Mouse (Mus musculus) heart, embryonic 10.5 days (tissue): ENCODE measurements at regions not wholly inside any gene's neighbourhood (a gene's known extent, or its start where the extent isn't known, plus 50 kb on each side); places are given as distances from the start of the nearest gene placed in this dataset.

Source experiments
- DNase-seq: peaks from one replicate; pipeline ENCODE4 v3.0.0-alpha.2; 2017; ENCODE audit warnings: low spot score
- H3K27ac ChIP-seq: fragments of 300-500 bp; sonication (generic); 2 replicates; pipeline ENCODE4 v1.5.1; 2016; ENCODE audit warnings: mild to moderate bottlenecking
- H3K27me3 ChIP-seq: fragments of 300-500 bp; sonication (generic); 2 replicates; pipeline ENCODE4 v1.6.1; 2016; ENCODE audit warnings: mild to moderate bottlenecking; ENCODE audit not compliant: poor library complexity, insufficient read depth, severe bottlenecking
- H3K36me3 ChIP-seq: fragments of 300-500 bp; sonication (generic); 2 replicates; pipeline ENCODE4 v1.6.1; 2016; ENCODE audit warnings: mild to moderate bottlenecking, moderate library complexity
- H3K4me1 ChIP-seq: fragments of 300-500 bp; sonication (generic); 2 replicates; pipeline ENCODE4 v1.6.1; 2016; ENCODE audit warnings: mild to moderate bottlenecking
- H3K4me3 ChIP-seq: fragments of 300-500 bp; sonication (generic); 2 replicates; pipeline ENCODE4 v1.5.1; 2016; ENCODE audit warnings: mild to moderate bottlenecking, moderate library complexity
- H3K9me3 ChIP-seq: fragments of 300-500 bp; sonication (generic); 2 replicates; pipeline ENCODE4 v1.6.1; 2016; ENCODE audit warnings: mild to moderate bottlenecking, moderate library complexity
- WGBS: fragments of 180-500 bp; shearing (Covaris S2); methylation state at CpG from one replicate; pipeline ENCODE4 v1.1.7; 2016; 5-methylcytosine and 5-hydroxymethylcytosine counted together

DNA sequence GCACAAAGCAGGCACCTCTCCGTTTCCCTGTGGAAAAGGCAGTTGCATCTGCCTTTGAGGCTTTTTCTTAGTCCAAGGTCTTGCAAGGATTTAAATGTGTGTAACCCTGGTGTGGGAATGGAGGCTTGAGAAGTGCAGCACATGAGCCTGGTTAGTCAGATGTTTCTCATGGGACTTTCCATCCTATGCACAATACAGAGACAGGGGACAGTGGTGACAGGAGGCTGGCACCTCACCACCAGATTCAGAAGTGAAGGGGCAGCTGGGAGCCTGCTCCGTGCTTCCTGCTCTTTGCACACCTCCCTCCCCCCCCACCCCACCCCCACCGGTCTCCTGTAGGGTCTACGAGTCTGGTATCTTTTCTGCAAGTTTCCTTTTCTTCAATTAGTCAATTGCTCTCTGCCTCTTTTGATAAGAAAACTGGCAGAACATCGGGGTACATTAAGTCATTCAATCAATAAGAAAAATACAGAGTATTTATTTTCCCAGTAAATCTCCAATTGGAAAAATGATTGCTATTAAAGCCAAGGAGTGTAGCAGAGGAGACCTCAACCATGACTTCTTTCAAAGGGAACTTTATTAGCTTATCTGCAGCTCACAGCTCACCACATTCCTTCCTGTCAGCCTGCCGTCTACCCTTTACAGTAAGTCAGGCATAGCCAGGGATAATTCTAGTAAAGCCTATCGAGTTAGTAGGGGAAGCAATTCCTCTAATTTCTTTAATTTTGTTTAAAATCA lies 68.1 kb upstream of the Dph5 start:
- H3K4me3 ChIP-seq = peak overlapping the region; percentile 9; the same call in 1 of the 2 replicates
- peaks cover 63% of the 10 kb centered on the region for H3K4me1 ChIP-seq
- no peaks in the 10 kb centered on the region for H3K36me3 ChIP-seq
- peak; percentile 82 for DNase-seq
- 11% methylated on average over 7 of the region's 7 CpGs for WGBS
- H3K27ac ChIP-seq = peak overlapping the region; percentile 84
- no peaks in the 10 kb centered on the region for H3K27me3 ChIP-seq
- no peaks in the 10 kb centered on the region for H3K9me3 ChIP-seq

DNA sequence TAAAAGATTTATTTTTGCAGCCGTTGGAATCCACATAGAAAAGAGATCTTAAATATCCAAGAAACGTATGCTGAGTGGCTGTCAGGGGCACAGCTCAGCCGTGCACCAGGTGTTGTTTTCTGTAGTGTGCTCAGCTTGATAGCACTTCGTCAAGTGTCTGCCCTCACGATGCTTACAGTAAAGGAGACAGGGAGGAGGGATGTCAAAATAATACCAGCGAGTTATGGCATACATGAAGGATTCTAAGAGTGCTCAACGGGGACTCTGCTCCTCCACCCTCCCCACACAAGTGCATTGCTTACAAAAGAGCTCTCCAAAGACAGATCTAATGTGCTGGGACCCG lies 67.5 kb upstream of the Dph5 start:
- WGBS = 18% methylated on average over 8 of the region's 8 CpGs
- Histone ChIP-seq H3K27me3 (no peaks in the 10 kb centered on the region), H3K27ac (peak overlapping the region; percentile 84), H3K4me3 (peak overlapping the region; percentile 9), H3K36me3 (no peaks in the 10 kb centered on the region), H3K9me3 (no peaks in the 10 kb centered on the region), H3K4me1 (peaks cover 58% of the 10 kb centered on the region)
- DNase-seq = no peak

DNA sequence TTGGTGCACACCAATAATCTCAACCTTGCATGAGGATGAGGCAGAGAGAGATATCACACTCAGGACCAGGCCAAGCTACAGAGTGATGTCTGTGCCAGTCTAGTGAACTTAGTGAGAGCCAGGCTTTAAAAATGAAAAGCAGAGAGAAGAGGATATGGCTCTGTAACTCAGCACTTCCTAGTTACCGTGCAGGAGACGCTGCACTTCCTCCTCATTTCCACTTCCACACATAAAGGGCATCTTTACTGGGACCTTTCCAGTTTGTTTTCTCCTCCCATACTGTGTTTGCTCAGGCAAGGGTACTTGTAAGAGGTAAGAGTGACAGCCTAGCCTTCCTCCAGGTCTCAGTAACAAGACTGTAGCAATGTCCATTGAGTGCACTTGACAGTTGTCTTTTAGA lies 66.0 kb upstream of the Dph5 start:
- 73% methylated on average over 2 of the region's 2 CpGs for WGBS
- no peak for DNase-seq
- 0 out of 2 replicates have a peak overlapping the region, but pooled peaks have one; percentile 29 for H3K27ac ChIP-seq

DNA sequence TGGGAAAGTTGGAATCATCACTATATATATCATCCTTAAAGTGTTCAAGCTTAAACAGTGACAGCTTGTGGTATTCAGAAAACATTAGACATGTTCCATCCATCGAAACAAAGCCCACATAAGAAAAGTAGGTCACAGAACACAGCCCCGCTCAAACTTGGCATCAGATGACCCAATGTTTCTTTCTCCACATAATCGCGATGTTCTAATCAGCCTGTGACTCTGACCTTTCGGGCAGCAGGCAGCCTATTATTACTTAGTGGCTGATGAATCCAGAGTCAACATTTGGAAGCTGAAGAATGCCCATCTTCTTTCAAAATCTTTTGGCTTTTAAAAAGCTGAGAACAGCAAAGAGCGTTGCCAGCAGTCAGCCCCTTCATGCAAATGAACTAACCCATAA lies 65.1 kb upstream of the Dph5 start:
- no peak overlapping the region for H3K27ac ChIP-seq
- WGBS = 79% methylated on average over 6 of the region's 6 CpGs
- H3K4me3 ChIP-seq = no peak overlapping the region
- DNase-seq = no peak
- H3K27me3 ChIP-seq = no peaks in the 10 kb centered on the region
- no peaks in the 10 kb centered on the region for H3K36me3 ChIP-seq
- peaks cover 41% of the 10 kb centered on the region for H3K4me1 ChIP-seq
- no peaks in the 10 kb centered on the region for H3K9me3 ChIP-seq

More for the DNA sequence above, 66.0 kb upstream of the Dph5 start:
- H3K9me3 ChIP-seq = no peaks in the 10 kb centered on the region
- no peaks in the 10 kb centered on the region for H3K36me3 ChIP-seq
- H3K4me1 ChIP-seq = peaks cover 43% of the 10 kb centered on the region
- H3K4me3 ChIP-seq = no peak overlapping the region
- H3K27me3 ChIP-seq = no peaks in the 10 kb centered on the region

DNA sequence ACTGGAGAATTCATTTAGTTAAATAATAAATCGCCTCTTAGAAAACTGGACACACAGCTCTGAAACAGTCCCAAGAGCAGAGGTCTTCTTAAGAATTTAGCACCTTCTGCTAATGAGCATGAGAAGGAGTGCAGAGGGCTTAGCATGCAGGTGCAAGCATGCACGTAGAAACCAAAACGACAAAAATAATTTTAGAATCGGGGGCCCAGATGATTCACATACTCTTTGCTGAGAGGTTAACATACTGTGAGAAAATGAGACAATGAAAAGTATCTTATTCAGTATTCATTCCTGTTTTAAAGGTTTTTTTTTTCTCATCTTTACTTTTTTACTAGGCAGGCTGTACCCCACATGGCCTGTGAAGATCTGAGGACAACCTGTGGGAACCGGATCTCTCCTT lies 63.9 kb upstream of the Dph5 start:
- Histone ChIP-seq H3K27ac (no peak overlapping the region), H3K9me3 (no peaks in the 10 kb centered on the region)
- 86% methylated on average over 5 of the region's 5 CpGs for WGBS

DNA sequence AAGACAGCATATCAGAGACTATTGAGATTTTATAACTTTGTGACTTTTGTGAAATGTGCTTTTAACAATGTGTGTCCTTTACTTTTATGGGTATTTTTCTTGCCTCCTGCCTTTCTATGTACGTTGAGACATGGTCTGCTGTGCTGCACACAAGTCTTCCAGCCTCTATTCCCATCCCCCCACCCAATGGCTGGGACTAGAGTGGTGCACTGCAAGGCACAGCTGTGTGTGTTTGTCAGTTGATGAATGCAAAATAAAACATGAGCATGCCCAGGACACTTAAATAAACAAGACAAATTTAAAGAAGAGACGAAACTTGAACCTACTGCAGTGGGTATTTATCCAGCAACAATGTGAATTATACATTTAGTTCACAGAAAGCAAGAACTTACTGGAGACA lies 62.8 kb upstream of the Dph5 start:
- 50% methylated on average over 2 of the region's 2 CpGs for WGBS

More for the DNA sequence above, 63.9 kb upstream of the Dph5 start:
- H3K27me3 ChIP-seq = no peaks in the 10 kb centered on the region
- DNase-seq = no peak
- peaks cover 30% of the 10 kb centered on the region for H3K4me1 ChIP-seq
- H3K36me3 ChIP-seq = no peaks in the 10 kb centered on the region
- H3K4me3 ChIP-seq = no peak overlapping the region

DNA sequence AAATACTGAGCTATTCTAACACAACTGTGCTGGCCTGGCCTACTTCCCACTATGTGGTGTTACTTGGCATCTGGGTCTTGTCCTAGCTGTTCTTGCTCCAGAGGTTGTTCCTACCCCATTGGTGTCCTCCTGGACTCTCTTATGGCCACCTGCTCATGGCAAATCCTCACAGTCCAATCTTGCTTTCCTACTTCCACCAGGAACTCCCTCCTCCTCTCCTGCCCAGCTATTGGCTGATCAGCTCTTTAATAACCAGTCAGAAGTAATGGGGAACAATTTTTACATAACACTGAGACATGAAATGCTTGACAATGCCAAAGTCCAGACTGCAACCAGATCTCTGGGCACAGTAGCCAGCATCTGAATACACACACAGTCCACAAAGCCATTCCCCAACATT lies 52.3 kb upstream of the Dph5 start:
- no peaks in the 10 kb centered on the region for H3K9me3 ChIP-seq
- no peak overlapping the region for H3K27ac ChIP-seq
- DNase-seq = no peak
- H3K4me1 ChIP-seq = no peaks in the 10 kb centered on the region
- no peaks in the 10 kb centered on the region for H3K27me3 ChIP-seq
- no peak overlapping the region for H3K4me3 ChIP-seq
- H3K36me3 ChIP-seq = no peaks in the 10 kb centered on the region

More for the DNA sequence above, 62.8 kb upstream of the Dph5 start:
- Histone ChIP-seq H3K36me3 (no peaks in the 10 kb centered on the region), H3K27me3 (no peaks in the 10 kb centered on the region), H3K9me3 (no peaks in the 10 kb centered on the region), H3K27ac (no peak overlapping the region), H3K4me1 (peaks cover 20% of the 10 kb centered on the region), H3K4me3 (no peak overlapping the region)
- no peak for DNase-seq

DNA sequence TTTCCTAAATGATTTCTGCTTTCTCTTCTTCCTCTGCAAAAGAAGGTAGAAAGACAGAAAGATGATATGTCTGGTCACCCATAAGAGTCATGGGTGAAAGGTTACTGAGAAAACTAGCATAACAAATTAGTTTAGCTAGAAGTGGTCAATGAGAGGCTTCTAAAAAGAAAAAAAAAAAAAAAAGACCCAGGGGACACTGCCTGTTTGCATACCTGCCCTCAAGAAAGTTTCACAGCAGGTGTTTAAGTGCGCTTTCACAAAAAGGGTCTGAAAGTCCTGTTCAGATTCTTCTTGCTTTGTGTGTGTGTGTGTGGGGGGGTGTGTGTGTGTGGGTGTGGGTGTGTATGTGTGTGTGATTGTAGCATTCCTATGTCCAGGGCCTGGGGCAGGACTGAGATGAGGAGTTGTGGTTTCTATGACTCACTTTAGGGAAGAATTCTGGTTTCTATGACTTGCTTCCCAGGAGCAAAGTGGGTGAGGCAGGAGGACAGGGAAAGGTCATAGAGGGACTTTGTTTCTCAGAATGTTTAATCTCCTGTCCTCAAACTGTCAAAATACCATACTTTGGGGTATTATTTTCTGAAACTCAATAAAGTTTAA lies 49.9 kb upstream of the Dph5 start:
- H3K36me3 ChIP-seq = no peaks in the 10 kb centered on the region
- no peaks in the 10 kb centered on the region for H3K4me1 ChIP-seq
- 81% methylated on average over 1 of the region's 1 CpGs for WGBS
- no peak overlapping the region for H3K27ac ChIP-seq
- H3K4me3 ChIP-seq = no peak overlapping the region
- no peak for DNase-seq
- no peaks in the 10 kb centered on the region for H3K27me3 ChIP-seq
- H3K9me3 ChIP-seq = no peaks in the 10 kb centered on the region
